Comparison of ENCODE assay signal across 24 mouse cellular contexts in genomic region chr14:115236387-115236786, GRCm38 (mm10).
"Had no signal": no experiment of that assay in that cellular context is flagged by ENCODE, and none has a peak within 500 bp of the region (broad histone marks: within the 10 kb centered on the region; RNA-seq: fewer than 3 reads in every experiment).

No protein-coding gene starts in this region.

- H3K4me1 ChIP-seq: heart, embryonic 13.5 days; heart, embryonic 15.5 days; hindbrain, embryonic 13.5 days; hindbrain, embryonic 15.5 days; limb, embryonic 10.5 days; limb, embryonic 12.5 days; liver, embryonic 13.5 days; liver, embryonic 15.5 days had no signal

- H3K4me2 ChIP-seq: heart, embryonic 11.5 days; heart, embryonic 13.5 days; heart, embryonic 15.5 days; hindbrain, embryonic 13.5 days; hindbrain, embryonic 15.5 days; limb, embryonic 12.5 days; liver, embryonic 11.5 days; liver, embryonic 13.5 days; liver, embryonic 15.5 days had no signal

- H3K4me3 ChIP-seq: heart, adult 2 months; heart, embryonic 13.5 days; heart, embryonic 15.5 days; hindbrain, embryonic 13.5 days; hindbrain, embryonic 15.5 days; left cerebral cortex, adult 2 months; limb, embryonic 10.5 days; limb, embryonic 12.5 days; liver, embryonic 13.5 days; liver, embryonic 15.5 days had no signal

- H3K27ac ChIP-seq: heart, adult 2 months; heart, embryonic 13.5 days; heart, embryonic 15.5 days; hindbrain, embryonic 13.5 days; hindbrain, embryonic 15.5 days; hindbrain, postnatal 0 days; left cerebral cortex, adult 2 months; limb, embryonic 10.5 days; limb, embryonic 12.5 days; liver, embryonic 13.5 days; liver, embryonic 15.5 days had no signal

- H3K36me3 ChIP-seq: heart, embryonic 13.5 days; heart, embryonic 15.5 days; hindbrain, embryonic 13.5 days; hindbrain, embryonic 15.5 days; limb, embryonic 10.5 days; limb, embryonic 12.5 days; liver, embryonic 13.5 days; liver, embryonic 15.5 days had no signal

- H3K9me3 ChIP-seq: heart, embryonic 13.5 days; heart, embryonic 15.5 days; hindbrain, embryonic 13.5 days; hindbrain, embryonic 15.5 days; limb, embryonic 10.5 days; limb, embryonic 12.5 days; liver, embryonic 13.5 days; liver, embryonic 15.5 days had no signal

- ATAC-seq: forebrain, postnatal 0 days; hindbrain, postnatal 0 days; liver, postnatal 0 days had no signal

- DNase-seq: forebrain, postnatal 0 days; gastrocnemius, postnatal 14 days; gastrocnemius, postnatal 36 days; heart, adult 11 months; heart, adult 2 months; heart, postnatal 14 days; heart, postnatal 36 days; kidney, adult 11 months; layer of hippocampus, adult 9-11 months; layer of hippocampus, postnatal 36 days; liver; liver, embryonic 13.5 days; liver, postnatal 0 days had no signal

- H3K9ac ChIP-seq: forebrain, postnatal 0 days; heart, embryonic 13.5 days; heart, embryonic 15.5 days; hindbrain, embryonic 13.5 days; hindbrain, embryonic 15.5 days; limb, embryonic 12.5 days; liver, embryonic 13.5 days; liver, embryonic 15.5 days; liver, postnatal 0 days had no signal

- H3K27me3 ChIP-seq: heart, embryonic 13.5 days; heart, embryonic 15.5 days; hindbrain, embryonic 13.5 days; hindbrain, embryonic 15.5 days; limb, embryonic 12.5 days; liver, embryonic 13.5 days; liver, embryonic 15.5 days had no signal
